Mouse (Mus musculus) left cerebral cortex, adult 2 months (tissue): ENCODE results near the gene Stt3b. TPM values are rescaled to one million over a fixed set of nuclear protein-coding genes. Genes with fewer than 3 reads are reported as not detected.

Source experiments
- DNase-seq, 2 experiments: peaks; one replicate each; pipeline ENCODE4 v3.0.0; 2021 to 2022; ENCODE audit warnings: low spot score in 2 of 2, mixed read lengths in 1 of 2; ENCODE audit errors: extremely low spot score in 1 of 2
- H3K27ac ChIP-seq: fragments of 200-600 bp; 2 replicates; pipeline ENCODE4 v1.8.1; 2022
- H3K4me3 ChIP-seq: fragments of 200-600 bp; 2 replicates; pipeline ENCODE4 v1.8.1; 2022
- CTCF ChIP-seq: fragments of 200-600 bp; IDR thresholded peaks from 2 replicates; pipeline ENCODE4 v1.8.1; 2022; ENCODE audit warnings: antibody characterized with exemption, mild to moderate bottlenecking, moderate library complexity
- intact Hi-C: fragments of 180-260 bp; cut with DNase I; formaldehyde crosslinking; loops from one replicate; pipeline ENCODE4 v1.15.1; 2025
- total RNA-seq, 2 experiments: library from RNA; stranded (reverse); gene quantifications; 2 replicates each; pipeline ENCODE4 v1.2.3; 2021

Gene Stt3b
- total RNA-seq, 2 experiments from 2014 or later = 87.7 to 92.9 TPM

GRCm38 (mm10) chr9:115333016-115333415, 22.8 kb upstream of the Stt3b start:
- no peak for TF ChIP-seq CTCF
- intact Hi-C loops = no loop called here
- no peak for DNase-seq
- Histone ChIP-seq H3K4me3 (no peak overlapping the region), H3K27ac (no peak overlapping the region)

- TF ChIP-seq CTCF = no peak
- DNase-seq = no peak
- intact Hi-C loops = no loop called here
- Histone ChIP-seq H3K27ac (no peak overlapping the region), H3K4me3 (no peak overlapping the region)
Measured at GRCm38 (mm10) chr9:115332339-115332738, 22.1 kb upstream of the Stt3b start.

DNA sequence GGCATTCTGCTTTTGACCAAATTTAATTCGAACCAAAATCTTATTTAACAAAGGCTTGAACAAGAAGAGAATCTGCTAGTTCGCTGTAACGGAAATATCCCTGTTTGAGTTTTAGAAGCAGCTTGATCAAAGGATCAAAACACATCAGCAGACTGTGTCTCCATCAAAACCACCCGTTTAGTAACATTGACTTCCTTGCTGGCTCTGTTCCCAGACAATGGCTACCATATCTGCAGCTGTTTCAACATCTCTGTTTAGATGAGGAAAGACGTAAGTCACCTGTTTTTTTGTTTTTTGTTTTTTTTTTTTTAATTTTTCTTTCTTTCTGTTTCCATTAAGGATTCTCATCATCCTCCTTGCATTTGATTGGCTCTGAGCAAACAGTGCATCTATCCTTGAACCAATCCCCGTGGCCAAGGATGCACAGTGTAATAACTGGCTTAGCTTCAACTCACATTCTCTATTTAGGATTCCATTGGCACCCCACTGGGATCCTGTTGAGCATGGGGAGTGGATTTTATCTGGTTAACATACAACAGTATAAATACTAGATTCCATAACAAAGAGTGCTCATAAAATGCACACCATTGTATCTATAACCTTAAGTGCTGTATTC, 20.7 kb upstream of the Stt3b start:
- TF ChIP-seq CTCF = no peak
- no peak overlapping the region for H3K27ac ChIP-seq
- intact Hi-C loops = no loop called here
- DNase-seq = no peak
- H3K4me3 ChIP-seq = no peak overlapping the region

DNA sequence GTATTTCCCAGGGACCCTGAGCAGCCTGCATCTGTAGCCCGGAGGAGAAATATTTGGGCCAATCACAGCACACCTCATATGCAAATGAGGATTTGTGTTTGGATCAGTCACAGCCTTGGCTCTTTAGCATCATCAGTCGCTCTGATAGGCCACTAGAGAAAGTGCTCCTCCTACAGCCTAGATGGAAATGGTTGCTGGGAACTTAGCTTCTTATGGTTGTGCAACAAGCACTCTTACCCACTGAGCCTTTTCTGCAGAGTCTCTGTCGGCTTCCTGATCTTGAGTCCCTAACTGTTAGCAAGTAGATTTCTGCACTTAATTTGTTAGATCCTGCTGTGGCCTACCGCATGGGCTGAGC, 16.3 kb upstream of the Stt3b start:
- Histone ChIP-seq H3K27ac (no peak overlapping the region), H3K4me3 (no peak overlapping the region)
- DNase-seq = no peak
- intact Hi-C loops = no loop called here
- no peak for TF ChIP-seq CTCF

DNA sequence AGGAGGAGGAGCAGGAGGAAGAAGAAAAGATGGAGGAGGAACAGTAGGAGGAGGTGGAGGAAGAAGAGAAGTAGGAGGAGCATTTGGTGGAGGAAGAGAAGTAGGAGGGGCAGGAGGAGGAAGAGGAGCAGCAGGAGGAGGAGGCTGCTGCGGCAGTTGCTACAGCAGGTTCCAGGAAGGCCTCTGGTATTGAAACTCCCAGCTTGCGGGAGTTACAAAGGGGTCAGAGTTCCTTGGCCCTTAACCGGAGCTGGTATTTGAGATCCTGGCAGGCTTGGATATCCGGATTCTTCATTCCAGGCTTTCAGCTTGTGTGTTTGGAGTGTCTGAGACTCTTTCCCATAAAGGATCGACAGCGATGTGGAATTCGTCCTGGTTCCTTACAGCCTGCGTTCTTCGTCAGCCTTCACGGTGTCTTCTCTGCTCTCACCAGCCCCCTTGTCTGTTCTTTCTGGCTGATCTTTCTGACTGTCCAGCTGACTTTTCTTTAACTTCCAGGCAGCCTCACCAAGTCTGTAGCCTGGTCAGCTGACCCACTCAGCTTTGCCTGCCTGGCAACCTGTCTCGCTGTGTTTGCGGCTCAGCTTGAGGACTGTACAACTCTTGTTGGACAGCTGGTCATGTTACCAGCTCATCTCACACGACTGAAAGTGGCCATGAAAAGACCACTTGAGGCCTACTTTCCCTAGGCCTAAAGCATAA, 15.8 kb upstream of the Stt3b start:
- Histone ChIP-seq H3K27ac (no peak overlapping the region), H3K4me3 (no peak overlapping the region)
- DNase-seq = no peak
- intact Hi-C loops = no loop called here
- TF ChIP-seq CTCF = no peak

DNA sequence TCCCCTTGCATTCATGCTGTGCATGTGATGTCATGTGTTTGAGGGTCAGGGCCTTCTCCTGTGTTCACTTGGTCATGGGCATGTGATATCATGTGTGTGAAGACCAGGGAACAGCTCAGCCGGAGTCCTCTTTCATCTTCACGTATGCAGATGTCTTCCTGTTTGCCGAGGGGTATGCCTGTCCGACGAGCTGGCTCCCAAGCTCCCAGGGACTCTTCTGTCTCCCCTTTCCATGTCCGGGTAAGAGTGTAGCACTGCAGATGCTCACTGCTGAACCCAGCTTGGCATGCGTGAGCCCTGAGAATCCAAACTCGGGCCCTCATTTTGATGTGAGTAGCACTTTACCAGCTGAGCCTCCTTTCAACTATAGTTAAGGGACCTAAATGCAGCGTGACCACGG, 13.4 kb upstream of the Stt3b start:
- intact Hi-C loops = no loop called here
- no peak for DNase-seq

GRCm38 (mm10) chr9:115322385-115322784, 12.2 kb upstream of the Stt3b start:
- no peak overlapping the region for H3K4me3 ChIP-seq
- intact Hi-C loops = no loop called here
- TF ChIP-seq CTCF = no peak
- DNase-seq = no peak
- no peak overlapping the region for H3K27ac ChIP-seq

More for the DNA sequence above, 13.4 kb upstream of the Stt3b start:
- H3K27ac ChIP-seq = no peak overlapping the region
- TF ChIP-seq CTCF = no peak
- H3K4me3 ChIP-seq = no peak overlapping the region

DNA sequence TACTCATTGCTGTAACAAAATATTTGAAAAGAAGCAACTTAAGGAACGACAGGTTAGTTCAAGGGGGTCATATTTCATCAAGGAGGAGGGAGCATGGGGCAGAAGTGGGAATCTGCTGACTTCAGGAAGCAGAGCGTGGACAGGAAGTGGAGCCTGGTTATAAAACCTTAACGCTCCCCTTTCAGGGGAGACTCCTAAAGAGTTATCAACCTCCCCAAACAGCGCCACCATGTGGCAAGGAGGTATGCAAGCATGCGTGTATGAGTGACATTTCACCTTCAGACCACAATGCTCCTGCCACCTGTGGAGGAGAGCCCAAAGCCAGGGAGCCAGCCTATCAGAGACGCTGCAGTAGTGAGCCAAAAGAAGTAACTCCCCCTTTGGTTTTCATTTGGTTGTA, 10.8 kb upstream of the Stt3b start:
- intact Hi-C loops = no loop called here
- Histone ChIP-seq H3K4me3 (no peak overlapping the region), H3K27ac (no peak overlapping the region)
- TF ChIP-seq CTCF = no peak
- DNase-seq = no peak

GRCm38 (mm10) chr9:115320156-115320555, 9.9 kb upstream of the Stt3b start:
- intact Hi-C loops = no loop called here
- Histone ChIP-seq H3K4me3 (no peak overlapping the region), H3K27ac (no peak overlapping the region)
- no peak for DNase-seq
- TF ChIP-seq CTCF = no peak

GRCm38 (mm10) chr9:115318621-115319375, 8.6 kb upstream of the Stt3b start:
- Histone ChIP-seq H3K4me3 (no peak overlapping the region), H3K27ac (no peak overlapping the region)
- TF ChIP-seq CTCF = no peak; the same call in none of the 2 replicates
- no peak for DNase-seq
- intact Hi-C loops = loop anchor here (10.0 kb wide), 1 partner anchor 246 kb away; no protein-coding TSS in a partner anchor

DNA sequence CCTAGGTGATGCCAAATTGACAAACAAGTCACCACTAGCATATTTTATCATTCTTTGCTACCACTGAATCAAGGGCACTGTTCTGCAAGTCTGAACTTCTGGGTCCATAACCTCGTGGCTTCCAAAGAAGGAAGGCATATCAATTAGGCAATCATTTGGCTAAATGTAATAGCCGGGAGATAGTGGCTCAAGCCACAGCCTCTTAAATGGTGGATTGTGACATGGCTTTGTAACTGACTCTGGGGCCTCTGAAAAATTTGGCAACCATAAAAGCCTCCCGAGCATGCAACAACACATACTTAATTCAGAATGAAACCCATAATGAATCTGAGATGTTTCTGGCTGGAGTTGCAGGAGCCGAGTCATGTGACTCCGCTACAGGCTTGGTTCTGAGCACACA, 6.8 kb upstream of the Stt3b start:
- TF ChIP-seq CTCF = no peak
- intact Hi-C loops = loop anchor here (10.0 kb wide), 1 partner anchor 248 kb away; no protein-coding TSS in a partner anchor
- H3K4me3 ChIP-seq = no peak overlapping the region
- H3K27ac ChIP-seq = no peak overlapping the region
- no peak for DNase-seq

DNA sequence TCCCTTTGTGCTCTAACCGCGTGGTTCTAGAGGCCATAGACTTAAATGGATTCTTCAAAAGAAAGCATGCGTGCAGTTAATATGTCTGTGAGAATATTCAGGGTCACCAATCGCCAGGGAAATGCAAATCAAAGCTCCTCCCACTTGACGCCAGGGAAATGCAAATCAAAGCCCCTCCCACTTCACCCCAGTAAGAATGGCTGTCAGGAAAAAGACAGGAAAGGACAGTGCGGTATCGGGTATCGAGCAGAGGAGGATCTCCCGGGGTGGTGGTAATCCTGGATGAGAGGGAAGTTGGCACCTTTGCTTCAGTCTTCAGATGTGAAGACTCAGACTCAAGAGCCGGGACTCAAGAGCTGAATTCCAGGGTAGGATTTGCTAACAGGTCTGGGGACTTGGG, 4.3 kb upstream of the Stt3b start:
- no peak overlapping the region for H3K4me3 ChIP-seq
- no peak for DNase-seq
- intact Hi-C loops = loop anchor here (5.0 to 10.0 kb wide), 3 partner anchors 250 to 728 kb away; partner anchors contain the start of gene Gpd1l
- no peak overlapping the region for H3K27ac ChIP-seq
- no peak for TF ChIP-seq CTCF
